Mouse (Mus musculus) limb, embryonic 11.5 days (tissue): ENCODE measurements at regions not wholly inside any gene's neighbourhood (a gene's known extent, or its start where the extent isn't known, plus 50 kb on each side); places are given as distances from the start of the nearest gene placed in this dataset.

Experiments used
- ATAC-seq: fragments of 200-750 bp; cut with Nextera tagmentation; 2 replicates; pipeline ENCODE4 v1.8.0; 2017; ENCODE audit warnings: low read depth; ENCODE audit not compliant: insufficient number of reproducible peaks, low FRiP score, low TSS enrichment
- DNase-seq: peaks from one replicate; pipeline ENCODE4 v3.0.0-alpha.2; 2015; ENCODE audit warnings: low spot score
- H3K27ac ChIP-seq: fragments of 300-500 bp; sonication (generic); replicated peaks from 2 replicates; pipeline ENCODE4 v1.5.1; 2014; ENCODE audit warnings: low read depth, mild to moderate bottlenecking, low read length
- H3K27me3 ChIP-seq: fragments of 300-500 bp; sonication (generic); 2 replicates; pipeline ENCODE4 v1.6.1; 2014; ENCODE audit warnings: mild to moderate bottlenecking, low read length, mixed read lengths; ENCODE audit not compliant: control insufficient read depth, insufficient read depth
- H3K36me3 ChIP-seq: fragments of 300-500 bp; sonication (generic); 2 replicates; pipeline ENCODE4 v1.6.1; 2014; ENCODE audit warnings: mild to moderate bottlenecking, low read length, moderate library complexity, mixed read lengths; ENCODE audit not compliant: control insufficient read depth, insufficient read depth
- H3K4me1 ChIP-seq: fragments of 300-500 bp; sonication (generic); 2 replicates; pipeline ENCODE4 v1.6.1; 2014; ENCODE audit warnings: low read length, mixed read lengths; ENCODE audit not compliant: control insufficient read depth, insufficient read depth
- H3K4me2 ChIP-seq: fragments of 300-500 bp; sonication (generic); 2 replicates; pipeline ENCODE4 v1.6.1; 2014; ENCODE audit warnings: low read depth, mild to moderate bottlenecking, moderate library complexity; ENCODE audit not compliant: severe bottlenecking
- H3K4me3 ChIP-seq: fragments of 300-500 bp; sonication (generic); 2 replicates; pipeline ENCODE4 v1.5.1; 2014; ENCODE audit warnings: low read depth, low read length
- H3K9ac ChIP-seq: fragments of 300-500 bp; sonication (generic); 2 replicates; pipeline ENCODE4 v1.6.1; 2014; ENCODE audit warnings: mild to moderate bottlenecking, low read length
- H3K9me3 ChIP-seq: fragments of 300-500 bp; sonication (generic); 2 replicates; pipeline ENCODE4 v1.6.1; 2016; ENCODE audit warnings: low read length; ENCODE audit not compliant: control insufficient read depth
- WGBS: fragments of 180-500 bp; shearing (Covaris S2); extraction: QIAGEN DNeasy Blood & Tissue Kit; methylation state at CpG from one replicate; pipeline ENCODE4 v1.1.7; 2014; 5-methylcytosine and 5-hydroxymethylcytosine counted together

- WGBS = 26% methylated on average over 6 of the region's 6 CpGs
- ATAC-seq = no peak
- H3K9ac ChIP-seq = no peak overlapping the region
These were observed 73.1 kb upstream of the Spred2 start for GRCm38 (mm10) chr11:19851022-19851615.

GRCm38 (mm10) chr11:19861596-19861995 is 62.6 kb upstream of the Spred2 start:
- WGBS = 88% methylated on average over 4 of the region's 4 CpGs
- no peak for ATAC-seq

More at GRCm38 (mm10) chr11:19851022-19851615, 73.1 kb upstream of the Spred2 start:
- H3K36me3 ChIP-seq = no peaks in the 10 kb centered on the region
- H3K27me3 ChIP-seq = no peaks in the 10 kb centered on the region
- no peak overlapping the region for H3K27ac ChIP-seq
- H3K4me2 ChIP-seq = no peak overlapping the region
- peaks cover 4% of the 10 kb centered on the region; the same call in 1 of the 2 replicates for H3K4me1 ChIP-seq
- H3K4me3 ChIP-seq = no peak overlapping the region
- no peak for DNase-seq
- no peaks in the 10 kb centered on the region for H3K9me3 ChIP-seq

GRCm38 (mm10) chr11:19863327-19863726 is 60.8 kb upstream of the Spred2 start:
- H3K9me3 ChIP-seq = no peaks in the 10 kb centered on the region; the same call in 1 of the 2 replicates
- no peak for ATAC-seq
- no peaks in the 10 kb centered on the region for H3K27me3 ChIP-seq
- no peaks in the 10 kb centered on the region for H3K4me1 ChIP-seq
- H3K36me3 ChIP-seq = no peaks in the 10 kb centered on the region
- no peak overlapping the region for H3K9ac ChIP-seq
- H3K27ac ChIP-seq = no peak overlapping the region
- WGBS = 91% methylated on average over 3 of the region's 3 CpGs
- no peak for DNase-seq
- H3K4me3 ChIP-seq = no peak overlapping the region
- H3K4me2 ChIP-seq = no peak overlapping the region

More at GRCm38 (mm10) chr11:19861596-19861995, 62.6 kb upstream of the Spred2 start:
- no peaks in the 10 kb centered on the region for H3K36me3 ChIP-seq
- no peaks in the 10 kb centered on the region for H3K27me3 ChIP-seq
- no peak overlapping the region for H3K4me2 ChIP-seq
- no peak for DNase-seq
- no peaks in the 10 kb centered on the region for H3K9me3 ChIP-seq
- no peak overlapping the region for H3K9ac ChIP-seq
- no peaks in the 10 kb centered on the region for H3K4me1 ChIP-seq
- H3K4me3 ChIP-seq = no peak overlapping the region
- no peak overlapping the region for H3K27ac ChIP-seq

- Histone ChIP-seq H3K4me1 (no peaks in the 10 kb centered on the region), H3K4me3 (no peak overlapping the region), H3K27me3 (no peaks in the 10 kb centered on the region), H3K9ac (no peak overlapping the region), H3K36me3 (no peaks in the 10 kb centered on the region), H3K4me2 (no peak overlapping the region), H3K9me3 (no peaks in the 10 kb centered on the region; the same call in 1 of the 2 replicates), H3K27ac (no peak overlapping the region)
- DNase-seq (no peak), ATAC-seq (no peak)
- WGBS = 42% methylated on average over 2 of the region's 2 CpGs
These were observed 57.9 kb upstream of the Spred2 start for GRCm38 (mm10) chr11:19866262-19866661.

GRCm38 (mm10) chr11:19869671-19870070 is 54.5 kb upstream of the Spred2 start:
- no peaks in the 10 kb centered on the region for H3K36me3 ChIP-seq
- H3K9me3 ChIP-seq = no peaks in the 10 kb centered on the region; the same call in 1 of the 2 replicates
- H3K4me3 ChIP-seq = no peak overlapping the region
- DNase-seq = no peak
- no peak overlapping the region for H3K9ac ChIP-seq
- no peaks in the 10 kb centered on the region for H3K27me3 ChIP-seq
- no peak overlapping the region for H3K27ac ChIP-seq
- H3K4me1 ChIP-seq = no peaks in the 10 kb centered on the region
- ATAC-seq = no peak
- 80% methylated on average over 3 of the region's 3 CpGs for WGBS
- no peak overlapping the region for H3K4me2 ChIP-seq

- no peak overlapping the region for H3K4me2 ChIP-seq
- no peaks in the 10 kb centered on the region for H3K36me3 ChIP-seq
- no peaks in the 10 kb centered on the region for H3K27me3 ChIP-seq
- no peak for DNase-seq
- no peak for ATAC-seq
- no peak overlapping the region for H3K9ac ChIP-seq
- H3K27ac ChIP-seq = no peak overlapping the region
- H3K4me3 ChIP-seq = no peak overlapping the region
- WGBS = 82% methylated on average over 7 of the region's 7 CpGs
- no peaks in the 10 kb centered on the region; the same call in 1 of the 2 replicates for H3K9me3 ChIP-seq
- H3K4me1 ChIP-seq = no peaks in the 10 kb centered on the region
These were observed 54.0 kb upstream of the Spred2 start for GRCm38 (mm10) chr11:19870136-19870535.

- Histone ChIP-seq H3K27ac (no peak overlapping the region), H3K4me3 (no peak overlapping the region), H3K27me3 (no peaks in the 10 kb centered on the region), H3K4me2 (no peak overlapping the region), H3K4me1 (no peaks in the 10 kb centered on the region), H3K9me3 (no peaks in the 10 kb centered on the region), H3K36me3 (no peaks in the 10 kb centered on the region), H3K9ac (no peak overlapping the region)
- 84% methylated on average over 6 of the region's 6 CpGs for WGBS
- ATAC-seq (no peak), DNase-seq (no peak)
These were observed 50.4 kb upstream of the Spred2 start for GRCm38 (mm10) chr11:19873796-19874195.
